Mouse (Mus musculus): ENCODE results near the gene Vangl2.

GRCm38 (mm10) chr1:172028394-172029275, at the start of gene Vangl2:
- TF ChIP-seq CTCF (IDR thresholded peaks at IDR 0.05; ENCODE audit: extremely low read depth, insufficient read depth, low read length) (no peak), POLR2A (IDR thresholded peaks at IDR 0.05; ENCODE audit: extremely low read depth, insufficient read depth, low read length) (no peak)

All from cortical plate, adult 2 months (tissue).